Mouse (Mus musculus) effector memory CD4-positive, alpha-beta T cell, adult 5 months (primary cell): ENCODE measurements around the gene Lrrc52. TPM values are rescaled to one million over a fixed set of nuclear protein-coding genes. Genes with fewer than 3 reads are reported as not detected.

Source experiments
- polyA plus RNA-seq: library from polyadenylated mRNA; unstranded; fragments of 100-300 nt; shearing (Covaris generic); gene quantifications from one replicate; pipeline ENCODE4 v1.2.1, GENCODE M21; 2017

Lrrc52 gene
- polyA plus RNA-seq = not detected

GRCm38 (mm10) chr1:167466765-167467426 is at the start of gene Lrrc52:
Gene Lrrc52 (minus strand): TSS chr1:167466780.

Other genes starting within 250 kb of the Lrrc52 start
- gene Uck2, start 181.5 kb downstream of the Lrrc52 start, polyA plus RNA-seq = 80.6 TPM
- gene Tmco1, start 158.4 kb downstream of the Lrrc52 start, polyA plus RNA-seq = 50.1 TPM
- gene Aldh9a1, start 116.8 kb downstream of the Lrrc52 start, polyA plus RNA-seq = 46.2 TPM
- gene Mgst3, start 72.9 kb downstream of the Lrrc52 start, polyA plus RNA-seq = 2.3 TPM
- not detected for gene Rxrg, start 131.6 kb upstream of the Lrrc52 start, polyA plus RNA-seq
- not detected for gene Lmx1a, start 222.5 kb upstream of the Lrrc52 start, polyA plus RNA-seq